Mouse (Mus musculus): ENCODE measurements around the gene Pou2f1. TPM values are rescaled to one million over a fixed set of nuclear protein-coding genes. Genes with fewer than 3 reads are reported as not detected.

The Pou2f1 gene
- 3.2 TPM for polyA plus RNA-seq (2014; fragmentation: Illumina TruSeq; extraction: RNeasy Lipid Tissue Mini Kit (QIAGEN cat#74804); ENCODE audit: low read depth, low replicate concordance)

GRCm38 (mm10) chr1:166002520-166003155 lies at the start of gene Pou2f1:
Gene Pou2f1 (minus strand): TSS chr1:166002678.

Other genes starting within 250 kb of the Pou2f1 start
- 984 TPM for gene Creg1, start 238.9 kb downstream of the Pou2f1 start, polyA plus RNA-seq (2014; fragmentation: Illumina TruSeq; extraction: RNeasy Lipid Tissue Mini Kit (QIAGEN cat#74804); ENCODE audit: low read depth, low replicate concordance)
- not detected for gene Cd247, start 214.0 kb downstream of the Pou2f1 start, polyA plus RNA-seq (2014; fragmentation: Illumina TruSeq; extraction: RNeasy Lipid Tissue Mini Kit (QIAGEN cat#74804); ENCODE audit: low read depth, low replicate concordance)
- not detected for gene Dusp27, start 125.2 kb upstream of the Pou2f1 start, polyA plus RNA-seq (2014; fragmentation: Illumina TruSeq; extraction: RNeasy Lipid Tissue Mini Kit (QIAGEN cat#74804); ENCODE audit: low read depth, low replicate concordance)
- not detected for gene Gpa33, start 127.6 kb upstream of the Pou2f1 start, polyA plus RNA-seq (2014; fragmentation: Illumina TruSeq; extraction: RNeasy Lipid Tissue Mini Kit (QIAGEN cat#74804); ENCODE audit: low read depth, low replicate concordance)
- gene Mael, start 236.1 kb upstream of the Pou2f1 start, polyA plus RNA-seq (2014; fragmentation: Illumina TruSeq; extraction: RNeasy Lipid Tissue Mini Kit (QIAGEN cat#74804); ENCODE audit: low read depth, low replicate concordance): not detected

Measured in liver, adult 10 weeks (tissue).